Mouse (Mus musculus): ENCODE measurements at regions not wholly inside any gene's neighbourhood (a gene's known extent, or its start where the extent isn't known, plus 50 kb on each side); places are given as distances from the start of the nearest gene placed in this dataset.
"Not testable (repeated sequence)": the region's sequence is repeated elsewhere in the genome, so short reads cannot be mapped to it uniquely, and the experiment has no call there.

DNA sequence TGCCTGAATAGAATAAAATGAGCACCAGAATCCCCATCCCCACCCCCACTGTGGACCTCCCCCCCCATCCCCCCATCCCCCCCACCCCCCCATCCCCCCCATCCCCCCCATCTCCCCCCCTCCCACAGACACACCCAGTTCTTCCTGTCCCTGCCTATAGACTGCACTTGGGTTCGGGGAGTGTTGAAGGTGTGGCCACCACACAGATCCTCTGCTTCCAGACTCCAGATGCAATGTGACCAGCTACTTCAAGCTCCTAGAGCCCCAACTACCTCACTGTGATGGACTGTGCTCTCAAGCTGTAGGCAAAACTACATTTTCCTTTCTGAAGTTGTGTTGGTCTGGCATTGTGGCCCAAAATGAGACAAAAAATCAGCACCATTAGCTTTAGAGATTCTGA is 138.3 kb upstream of the Rybp start:
- DNase-seq (ENCODE audit: low spot score) = no peak

DNA sequence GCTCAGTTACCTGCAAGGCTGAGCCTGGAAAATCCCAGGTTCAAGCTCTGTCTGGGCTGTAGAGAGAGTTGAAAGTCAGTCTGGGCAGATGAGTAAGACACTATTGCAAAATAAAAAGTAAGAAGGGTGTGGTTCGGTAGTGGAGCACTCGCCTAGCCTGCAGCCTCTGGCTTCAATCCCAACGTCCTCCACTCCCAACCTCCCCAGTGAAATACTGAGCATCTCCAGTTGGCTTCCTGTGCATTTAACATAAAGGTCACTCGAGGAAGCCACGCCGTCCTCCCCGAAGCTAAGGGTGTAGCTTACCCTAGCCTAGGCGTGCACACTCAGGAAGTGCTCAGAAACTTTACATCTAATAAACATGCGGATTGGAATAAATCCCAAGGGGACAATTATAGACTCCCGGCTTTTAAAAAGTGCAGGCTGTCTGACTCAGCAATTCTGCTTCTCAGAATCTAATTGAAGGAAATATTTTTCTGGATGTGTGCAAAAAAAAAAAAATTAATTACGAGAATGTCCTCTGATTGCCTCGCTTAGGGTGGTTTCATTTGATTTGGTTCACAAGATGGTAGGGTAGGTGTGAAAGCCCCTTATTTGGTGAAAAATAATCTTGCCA is 137.6 kb upstream of the Rybp start:
- no peak for DNase-seq (ENCODE audit: low spot score)

DNA sequence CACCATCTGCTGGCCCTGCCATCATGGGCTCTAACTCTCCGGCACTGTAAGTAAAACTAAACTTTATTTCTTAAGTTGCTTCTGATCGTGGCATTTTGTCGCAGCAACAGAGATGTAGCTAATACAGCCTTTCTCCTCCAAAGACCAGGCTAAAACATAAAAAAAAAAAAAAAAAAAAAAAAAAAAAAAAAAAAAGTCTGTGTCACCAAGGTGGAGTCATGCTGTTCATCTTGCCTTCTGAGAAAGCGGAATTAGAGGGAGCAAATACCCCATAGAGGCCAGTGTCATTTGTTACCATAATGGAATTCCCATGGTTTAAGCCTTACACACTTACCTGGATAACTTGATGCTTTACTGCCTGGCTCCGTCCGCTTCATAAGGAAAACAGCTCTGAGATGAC is 136.9 kb upstream of the Rybp start:
- no peak for DNase-seq (ENCODE audit: low spot score)

DNA sequence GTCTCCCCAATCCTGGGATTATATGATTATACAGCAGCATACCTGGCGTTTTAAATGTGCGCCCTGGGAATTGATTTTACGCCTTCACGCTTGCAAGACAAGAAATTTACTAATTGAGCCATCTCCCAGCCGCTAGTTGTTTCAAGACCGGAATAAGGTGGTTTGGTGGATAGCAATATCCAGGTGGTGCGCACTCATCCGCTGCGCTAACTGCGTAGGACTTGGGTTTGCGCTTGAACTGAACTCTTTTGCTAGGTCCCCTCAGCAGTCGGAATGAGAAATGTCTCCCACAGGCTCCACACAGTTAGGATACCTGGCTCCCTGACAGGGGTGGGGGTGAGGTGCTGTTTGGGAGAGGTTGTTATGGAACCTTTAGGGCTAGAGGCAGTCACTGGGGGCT is 136.4 kb upstream of the Rybp start:
- DNase-seq (ENCODE audit: low spot score) = no peak

DNA sequence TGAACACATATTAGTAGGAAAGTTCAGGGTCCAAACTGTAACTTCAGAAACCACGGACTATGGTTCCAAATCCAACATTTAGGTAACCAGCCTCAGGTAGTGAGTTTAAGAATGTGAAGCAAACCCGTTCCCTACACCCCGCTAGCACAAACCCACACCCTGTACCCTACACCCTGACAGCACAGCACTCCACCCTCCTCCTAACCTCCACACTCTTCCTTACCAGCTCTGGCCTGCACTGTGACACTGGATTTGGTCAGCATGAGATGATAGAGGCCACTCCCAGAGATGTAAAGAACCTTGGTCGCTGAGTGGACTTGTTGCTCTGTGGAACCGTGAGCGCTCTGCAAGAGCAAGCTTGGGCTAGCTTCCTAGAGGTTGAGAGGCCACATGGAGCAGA is 135.3 kb upstream of the Rybp start:
- no peak for DNase-seq (ENCODE audit: low spot score)

DNA sequence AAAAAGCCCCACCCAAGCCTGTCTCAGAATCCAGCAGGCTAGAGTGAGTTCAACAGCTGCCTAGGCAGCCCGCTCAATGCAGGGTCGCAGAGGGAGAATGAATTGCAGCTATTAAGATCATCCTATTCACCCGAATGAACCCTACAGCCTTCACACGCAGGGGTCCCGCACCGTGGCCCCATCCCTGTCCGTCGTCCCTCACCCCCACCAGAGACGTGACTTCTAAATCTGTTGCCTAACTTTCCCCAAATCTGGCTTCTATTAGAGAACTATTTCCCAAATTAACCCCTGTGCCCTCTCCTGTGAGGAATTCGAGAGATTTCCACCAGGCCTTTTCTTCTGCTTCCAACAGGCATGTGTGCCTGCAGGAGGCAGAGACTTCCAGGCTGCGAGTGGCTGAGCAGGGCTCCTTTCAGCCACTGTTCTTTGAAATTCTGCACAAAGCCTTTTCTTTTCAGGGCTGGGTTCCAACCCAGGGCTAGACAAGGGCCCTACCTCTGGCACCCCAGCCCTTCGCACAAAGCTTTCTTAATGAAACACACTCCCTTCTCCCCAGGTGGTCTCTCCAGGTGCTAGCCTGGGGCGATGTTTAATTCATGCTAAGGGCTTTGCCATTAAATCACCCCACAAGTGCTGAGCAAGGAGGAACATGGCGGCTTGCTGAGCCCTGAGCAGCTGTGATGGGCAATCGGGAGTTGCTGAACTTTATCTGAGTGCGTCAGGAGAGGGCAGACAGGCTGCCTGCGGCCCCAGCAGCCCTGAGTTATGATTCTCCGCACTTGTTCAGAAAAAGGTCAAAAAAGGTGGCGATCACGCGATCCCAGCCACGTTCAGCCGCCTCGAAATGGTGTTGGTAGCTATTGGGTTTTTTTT is 134.7 kb upstream of the Rybp start:
- DNase-seq (ENCODE audit: low spot score) = no peak

DNA sequence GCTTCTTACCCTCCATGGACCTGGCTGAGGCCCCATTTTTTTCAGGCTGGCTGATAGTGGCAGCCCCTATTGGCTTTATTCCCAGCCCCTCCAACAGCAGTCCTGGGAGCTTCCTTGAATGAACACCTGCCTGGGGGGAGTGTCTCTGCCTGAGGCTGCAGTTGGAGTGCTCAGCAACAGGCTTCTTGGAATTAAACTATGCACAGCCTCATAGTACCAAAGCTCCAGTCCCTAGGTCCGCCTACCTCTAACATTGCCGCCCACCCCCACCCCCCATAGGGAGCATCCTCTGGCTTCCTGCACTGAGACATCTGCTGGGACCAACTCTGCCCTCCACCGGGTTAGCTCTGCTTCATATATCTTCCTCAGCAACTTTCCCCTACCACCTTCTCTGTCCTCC is 133.3 kb upstream of the Rybp start:
- no peak for DNase-seq (ENCODE audit: low spot score)

DNA sequence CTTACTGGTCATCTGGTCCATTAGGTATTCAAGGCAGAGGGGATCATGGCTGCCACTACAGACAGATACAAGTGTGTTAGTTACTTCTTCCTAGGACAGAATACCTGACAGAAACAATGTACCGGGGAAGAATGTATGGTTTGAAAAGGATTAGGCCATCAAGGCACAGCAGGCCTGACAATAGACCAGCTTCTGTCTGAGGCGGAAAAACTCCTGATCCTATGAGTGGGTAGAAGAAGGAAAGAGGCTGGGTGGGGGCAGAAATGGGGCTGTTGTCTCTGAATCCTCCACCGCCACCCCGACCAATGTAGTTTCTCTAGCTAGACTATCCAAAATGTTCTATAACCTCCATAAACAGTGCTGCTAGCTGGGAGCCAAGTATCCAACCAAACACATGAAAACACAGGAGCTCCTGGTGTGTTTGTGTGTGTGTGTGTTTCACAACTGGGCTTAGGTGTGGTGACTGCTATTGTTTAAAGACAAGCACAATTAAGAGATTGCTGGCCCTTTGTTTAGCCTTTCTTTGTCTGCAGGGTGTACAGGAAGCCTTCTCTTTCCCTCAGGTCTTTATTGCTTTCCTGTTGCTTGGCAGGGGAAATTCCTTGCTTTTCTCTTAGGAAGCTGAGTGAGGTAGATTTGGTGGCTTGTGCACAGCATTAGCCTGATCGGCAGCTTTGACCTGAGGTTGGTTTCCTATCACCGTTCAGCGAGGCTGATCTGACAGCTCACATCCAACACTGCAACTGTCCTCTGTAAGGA is 132.7 kb upstream of the Rybp start:
- DNase-seq (ENCODE audit: low spot score) = no peak

DNA sequence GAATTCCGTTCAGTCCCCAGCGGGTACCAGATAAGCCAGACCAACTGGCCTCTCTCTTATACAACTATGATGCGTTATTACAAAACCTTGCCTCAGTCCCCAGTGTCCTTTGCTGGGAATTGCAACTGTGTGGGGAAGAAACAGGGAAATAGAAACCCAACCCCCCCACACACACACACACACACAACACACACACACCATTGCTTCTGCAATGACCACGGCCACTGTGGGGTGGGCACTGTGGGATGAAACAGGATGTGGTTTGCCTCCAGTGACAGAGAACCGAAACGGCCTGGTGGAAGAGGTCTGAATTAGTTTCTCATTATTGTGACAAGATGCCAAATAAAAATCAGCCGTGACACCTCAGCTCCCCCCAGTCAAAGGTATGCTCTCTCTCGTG is 128.8 kb upstream of the Rybp start:
- no peak for DNase-seq (ENCODE audit: low spot score)

DNA sequence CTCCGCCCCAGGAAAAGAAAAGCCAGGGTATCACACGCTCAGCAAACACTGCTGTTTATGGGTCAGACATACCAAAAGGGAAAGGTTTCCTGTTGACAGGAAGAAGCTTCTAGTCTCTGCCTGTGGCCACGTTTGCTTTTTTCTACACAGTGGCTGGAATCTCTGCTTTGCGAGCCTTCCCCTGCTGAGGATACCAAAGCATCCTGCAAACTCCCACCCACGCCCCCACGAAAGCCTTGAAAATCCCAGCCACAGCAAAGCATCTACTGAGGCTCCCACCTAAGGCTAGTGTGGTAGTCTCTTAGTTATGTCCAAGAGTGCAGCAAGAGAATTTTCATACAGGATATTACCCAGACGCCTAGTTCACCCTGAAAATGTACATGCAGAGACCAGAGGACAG is 128.2 kb upstream of the Rybp start:
- DNase-seq (ENCODE audit: low spot score) = no peak

DNA sequence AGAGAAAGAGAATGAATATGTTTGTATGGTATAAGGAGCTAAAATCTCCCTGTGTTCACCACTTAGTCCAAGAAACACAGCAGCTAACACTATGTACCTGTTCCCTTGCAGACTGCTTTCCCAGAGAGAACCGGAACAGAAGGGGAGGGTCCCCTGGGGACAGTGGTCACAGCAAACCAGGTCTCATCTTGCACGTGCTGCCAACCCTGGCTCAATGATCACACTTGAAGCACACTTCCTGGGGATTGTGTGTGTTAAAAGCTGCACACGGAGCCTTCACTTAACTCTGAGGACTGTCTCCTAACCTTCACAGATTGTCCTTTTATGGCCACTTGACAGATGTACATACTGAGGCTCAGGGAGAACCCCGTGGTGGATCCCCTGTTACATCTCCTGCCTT is 127.6 kb upstream of the Rybp start:
- no peak for DNase-seq (ENCODE audit: low spot score)

DNA sequence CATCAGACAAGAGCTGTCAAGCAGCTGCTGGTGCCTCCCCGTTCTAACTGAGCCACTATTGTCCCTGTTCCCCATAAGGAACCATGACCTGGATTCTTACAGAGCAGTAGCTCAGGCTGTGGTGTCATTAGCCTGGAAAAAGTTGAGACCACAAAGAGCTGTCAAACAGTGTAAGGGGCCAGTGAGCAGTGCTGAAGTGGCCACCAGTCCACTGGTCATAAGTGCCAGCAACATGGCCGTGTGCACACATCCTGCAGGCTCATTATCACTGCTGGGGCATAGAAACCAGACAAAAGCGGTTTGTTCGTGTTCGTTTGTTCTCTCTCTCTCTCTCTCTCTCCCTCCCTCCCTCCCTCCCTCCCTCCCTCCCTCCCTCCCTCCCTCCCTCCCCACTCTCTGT is 125.2 kb upstream of the Rybp start:
- DNase-seq (ENCODE audit: low spot score) = no peak

DNA sequence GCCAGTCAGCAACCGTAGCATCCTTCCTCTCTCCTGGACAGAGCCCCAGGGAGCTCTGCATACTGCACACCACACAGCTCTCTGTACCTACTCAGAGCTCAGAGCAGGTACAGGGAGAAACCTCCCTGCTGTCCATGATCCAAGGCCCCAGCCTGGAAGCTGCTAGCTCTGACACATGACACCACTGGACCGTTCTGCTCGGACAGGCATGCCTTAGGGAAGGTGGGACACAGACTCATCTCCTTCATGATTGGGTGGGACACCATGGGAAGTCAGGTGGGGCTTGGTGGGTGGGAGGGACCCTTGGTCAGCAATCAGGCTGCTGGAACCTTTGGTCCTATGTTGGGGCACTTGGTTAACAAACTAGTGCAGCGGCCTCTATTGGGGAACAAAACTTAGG is 124.7 kb upstream of the Rybp start:
- no peak for DNase-seq (ENCODE audit: low spot score)

DNA sequence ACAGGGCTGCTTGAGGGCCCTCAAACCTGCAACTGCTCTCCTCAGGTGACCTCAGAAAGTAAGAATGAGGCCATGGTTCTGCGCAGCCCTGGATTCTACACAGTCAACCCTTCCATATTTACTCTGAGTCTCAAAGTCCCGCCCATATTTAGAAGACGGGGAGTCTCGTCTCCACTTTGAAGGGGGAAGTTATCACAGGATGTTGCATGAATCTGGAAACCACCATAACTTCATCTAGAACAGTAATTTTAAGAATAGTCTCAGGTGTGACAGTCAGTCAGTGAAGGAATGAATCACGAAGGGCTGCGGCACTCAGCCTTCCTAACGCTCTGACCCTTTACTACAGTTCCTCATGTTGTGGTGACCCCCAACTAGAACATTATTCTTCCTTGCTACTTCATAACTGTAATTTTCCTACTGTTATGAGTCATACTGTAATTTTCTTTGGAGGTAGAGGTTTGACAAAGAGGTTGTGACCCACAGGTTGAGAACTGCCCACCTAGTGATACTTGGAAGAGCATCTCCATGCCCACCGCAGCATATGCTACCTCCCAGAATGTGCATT is 122.9 kb upstream of the Rybp start:
- DNase-seq (ENCODE audit: low spot score) = no peak

DNA sequence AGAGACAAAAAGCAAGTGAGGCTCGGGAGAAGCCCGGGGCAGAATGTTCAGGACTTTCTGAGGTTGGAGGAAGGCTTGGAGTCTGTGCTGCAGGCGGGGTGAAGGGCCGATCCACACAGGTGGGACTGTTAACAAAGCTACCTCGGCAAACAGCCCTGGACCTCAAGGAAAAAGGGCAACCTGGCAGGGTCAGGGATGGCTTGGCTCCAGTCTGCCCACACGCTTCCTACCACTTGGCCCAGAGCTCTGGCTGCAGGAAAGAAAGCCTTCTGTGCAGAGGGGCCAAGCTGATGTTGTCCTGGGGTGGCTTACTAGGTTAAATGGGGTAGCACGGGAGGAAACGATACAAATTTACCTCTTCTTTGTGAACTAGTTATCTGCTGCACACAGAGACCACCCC is 121.5 kb upstream of the Rybp start:
- no peak for DNase-seq (ENCODE audit: low spot score)

DNA sequence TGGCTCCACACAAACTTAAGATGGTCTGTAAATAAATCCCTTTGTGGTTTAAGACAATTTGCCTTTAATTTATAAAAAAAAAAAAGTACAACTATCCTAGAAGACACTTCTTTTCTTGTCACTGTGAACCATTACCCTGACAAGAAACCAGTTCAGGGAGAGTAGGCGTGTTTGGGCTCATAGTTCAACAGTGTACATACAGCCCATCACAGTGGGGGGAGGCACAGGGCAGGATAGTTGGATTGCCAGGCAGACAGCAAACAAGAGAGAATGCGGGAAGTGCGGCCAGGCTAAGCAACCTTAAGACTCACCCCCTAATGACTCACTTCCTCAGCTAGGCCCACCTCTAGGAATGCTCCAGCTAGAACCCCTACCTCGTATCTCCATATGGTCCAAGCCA is 119.2 kb upstream of the Rybp start:
- no peak for DNase-seq (ENCODE audit: low spot score)

DNA sequence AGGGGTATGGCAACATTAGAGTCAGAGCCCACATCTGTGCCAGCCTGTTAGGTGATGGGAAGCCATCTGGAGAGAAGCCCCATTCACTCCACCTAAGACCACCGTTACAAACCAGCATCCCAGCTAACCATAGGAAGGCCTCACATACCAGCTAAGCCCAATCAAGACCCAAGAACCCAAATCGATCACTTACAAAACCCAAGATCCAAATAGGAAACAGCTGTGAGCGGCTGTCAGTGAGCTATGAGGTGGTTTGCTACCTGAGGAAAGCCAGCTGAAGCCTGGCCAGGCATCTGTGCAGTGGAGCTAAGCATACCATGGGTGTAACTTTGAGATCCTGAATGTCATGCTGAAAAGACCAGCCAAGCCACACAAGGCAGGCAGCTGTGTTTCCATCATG is 116.9 kb upstream of the Rybp start:
- no peak for DNase-seq (ENCODE audit: low spot score)

DNA sequence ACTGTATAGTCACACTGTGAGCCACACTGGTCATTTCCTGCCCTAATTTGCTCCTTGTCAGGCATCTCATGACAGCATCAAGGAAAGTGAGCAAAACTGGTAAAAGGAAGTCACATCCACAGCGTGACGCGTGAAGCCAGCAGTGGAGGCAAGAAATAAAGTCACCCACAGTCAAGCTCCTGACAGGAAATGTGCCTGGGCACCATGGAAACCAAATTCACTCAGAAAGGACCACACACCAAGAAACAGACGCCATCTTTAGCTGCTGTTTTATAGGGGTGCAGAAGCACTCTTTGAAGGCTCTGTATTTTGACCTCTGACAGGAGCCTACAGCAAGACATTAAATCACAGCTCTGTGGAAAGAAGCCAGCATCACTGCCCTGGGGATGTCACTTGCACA is 115.4 kb upstream of the Rybp start:
- no peak for DNase-seq (ENCODE audit: low spot score)

DNA sequence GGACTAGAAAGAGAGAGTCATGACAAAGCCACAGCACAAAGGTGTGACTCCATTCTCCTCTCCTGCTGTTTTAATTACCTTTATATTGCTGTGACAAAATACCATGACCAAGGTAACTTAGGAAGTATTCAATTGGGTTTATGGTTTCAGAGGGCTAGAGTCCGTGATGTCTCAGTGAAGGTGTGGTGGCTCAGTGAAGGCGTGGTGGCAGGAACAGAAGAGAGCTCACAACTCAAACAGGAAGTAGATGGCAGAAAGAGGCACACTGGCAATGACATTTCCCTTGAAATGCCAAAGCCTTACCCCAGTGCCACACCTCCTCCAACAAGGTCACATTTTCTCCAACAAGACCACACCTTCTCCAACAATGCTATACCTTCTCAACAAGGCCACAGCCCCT is 114.4 kb upstream of the Rybp start:
- no peak for DNase-seq (ENCODE audit: low spot score)

DNA sequence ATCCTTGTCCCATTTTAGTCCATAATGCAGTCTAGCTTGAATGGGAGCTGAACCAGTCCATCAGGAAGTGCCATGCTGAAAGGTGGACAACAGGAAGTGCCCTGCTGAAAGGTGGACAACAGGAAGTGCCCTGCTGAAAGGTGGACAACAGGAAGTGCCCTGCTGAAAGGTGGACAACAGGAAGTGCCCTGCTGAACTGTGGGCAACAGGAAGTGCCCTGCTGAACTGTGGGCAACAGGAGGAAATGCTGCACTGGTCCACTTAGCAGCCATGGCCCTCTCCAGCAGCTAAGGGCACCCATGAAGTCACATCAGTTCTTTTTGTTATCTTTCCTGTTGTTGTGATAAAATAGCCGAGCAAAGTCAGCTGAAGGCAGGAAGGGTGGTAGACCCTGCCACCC is 112.1 kb upstream of the Rybp start:
- not testable (repeated sequence) for DNase-seq (ENCODE audit: low spot score)

DNA sequence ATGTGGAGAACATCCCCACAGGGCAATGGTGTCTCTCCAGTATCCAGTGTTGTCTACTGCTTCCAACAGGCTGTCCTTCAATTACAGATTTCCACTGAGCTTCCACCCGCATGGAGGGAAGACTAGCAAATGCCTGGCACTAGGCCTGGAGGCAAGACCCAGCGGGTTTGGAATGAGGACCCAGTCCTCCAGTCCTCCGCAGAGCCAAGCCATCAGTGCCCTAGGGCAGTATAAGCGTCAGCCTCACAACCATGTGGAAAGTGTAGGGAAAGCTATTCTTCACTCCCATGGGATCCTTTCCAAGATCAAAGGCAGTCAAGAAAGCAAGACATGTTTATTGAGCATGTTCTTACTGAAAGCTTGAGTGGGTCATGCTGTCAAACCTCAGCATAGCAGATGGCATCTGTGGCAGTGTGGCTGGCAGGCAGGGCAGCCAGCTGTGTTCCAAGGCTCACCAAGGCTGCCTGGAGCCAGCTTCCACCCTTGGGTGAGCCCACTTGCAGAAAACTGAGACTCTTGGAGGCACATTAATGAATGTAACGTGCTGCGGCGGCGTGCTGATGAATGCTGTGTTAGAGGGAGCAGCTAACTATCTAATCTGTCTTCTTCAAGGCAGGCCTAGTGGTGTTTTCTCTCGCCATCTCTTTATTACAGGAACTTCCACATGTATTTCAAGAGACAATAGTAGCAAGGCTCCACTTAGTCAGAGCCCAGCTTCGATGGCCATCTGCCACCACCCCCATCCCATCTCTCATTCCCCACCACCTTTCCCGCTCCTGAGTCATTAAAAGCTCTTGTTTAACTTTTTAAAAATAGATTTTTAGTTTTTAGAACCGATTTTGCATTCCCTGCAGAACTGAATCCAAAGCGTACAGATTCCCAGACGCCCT is 109.3 kb upstream of the Rybp start:
- DNase-seq (ENCODE audit: low spot score) = no peak

Data from ovary, adult 18-20 months (tissue).